Mouse (Mus musculus) small intestine, adult 2 months (tissue): ENCODE results near the gene Mmp25.

Source experiments
- CTCF ChIP-seq: fragments of 200-500 bp; IDR thresholded peaks from 2 replicates; pipeline ENCODE4 v1.5.1; 2012; ENCODE audit warnings: low read depth, mild to moderate bottlenecking, control low read depth, inconsistent platforms, low read length, moderate library complexity, mixed read lengths; ENCODE audit not compliant: insufficient replicate concordance, insufficient read length; ENCODE audit errors: extremely low read depth
- POLR2A ChIP-seq: fragments of 200-500 bp; IDR thresholded peaks from 2 replicates; pipeline ENCODE4 v1.6.1; 2012; ENCODE audit warnings: low read depth, mild to moderate bottlenecking, control low read depth, inconsistent platforms, low read length, moderate library complexity

- TF ChIP-seq CTCF: no peak
- TF ChIP-seq POLR2A: no peak
Measured at GRCm38 (mm10) chr17:23681086-23681485, 36.0 kb upstream of the Mmp25 start.
